Mouse (Mus musculus) erythroblast, embryonic 14.5 days (primary cell): Measurements from ENCODE around the gene Olfr1183.
"Not testable (repeated sequence)": the region's sequence is repeated elsewhere in the genome, so short reads cannot be mapped to it uniquely, and the experiment has no call there.

Source experiments
- GATA1 ChIP-seq: IDR thresholded peaks from 2 replicates; pipeline ENCODE4 v1.6.1; 2012; ENCODE audit warnings: low read length, inconsistent platforms, mixed read lengths
- TAL1 ChIP-seq: IDR thresholded peaks from 3 replicates; pipeline ENCODE4 v1.6.1; 2012; ENCODE audit warnings: low read length, inconsistent platforms, mixed read lengths

- not testable (repeated sequence) for TF ChIP-seq GATA1, TAL1
Measured at GRCm38 (mm10) chr2:88454567-88454966, at the start of gene Olfr1183.
